Mouse (Mus musculus) CD4-positive helper T cell, adult 2 months (primary cell): Measurements from ENCODE around the gene Lrrc1.

Source experiments
- DNase-seq: peaks from one replicate; pipeline ENCODE4 v3.0.0-alpha.2; 2012; ENCODE audit warnings: low read depth, missing footprints, low spot score

The Lrrc1 gene

GRCm38 (mm10) chr9:77463861-77464260 lies 80.8 kb downstream of the Lrrc1 start:
- no peak for DNase-seq

GRCm38 (mm10) chr9:77463195-77463594 lies 81.5 kb downstream of the Lrrc1 start:
- peak; percentile 14 for DNase-seq

DNA sequence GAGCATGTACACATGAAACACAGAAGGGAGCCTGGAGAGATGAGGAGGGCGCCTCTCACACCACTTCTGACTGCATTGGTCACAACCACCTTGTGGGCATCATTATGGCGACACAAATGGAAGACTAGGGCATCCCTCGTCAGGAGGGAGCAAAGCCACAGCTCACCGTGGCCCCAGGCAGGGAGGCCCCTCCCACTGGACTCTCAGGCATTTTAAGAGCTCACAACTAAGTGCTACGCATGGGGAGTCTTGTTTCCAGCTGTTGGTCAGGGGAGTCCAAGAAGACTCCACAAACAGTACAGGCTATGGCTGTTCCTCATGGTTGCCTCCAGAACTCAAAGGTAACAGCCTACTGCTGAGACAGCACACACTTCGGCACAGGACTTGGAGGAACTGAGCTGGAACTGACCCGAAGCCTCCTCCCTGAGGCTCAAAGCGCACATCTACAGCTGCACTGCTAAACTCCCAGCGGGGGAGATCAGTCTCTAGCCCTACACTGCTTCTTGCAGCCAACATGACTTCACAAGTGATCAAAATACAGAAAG lies 83.2 kb downstream of the Lrrc1 start:
- no peak for DNase-seq

DNA sequence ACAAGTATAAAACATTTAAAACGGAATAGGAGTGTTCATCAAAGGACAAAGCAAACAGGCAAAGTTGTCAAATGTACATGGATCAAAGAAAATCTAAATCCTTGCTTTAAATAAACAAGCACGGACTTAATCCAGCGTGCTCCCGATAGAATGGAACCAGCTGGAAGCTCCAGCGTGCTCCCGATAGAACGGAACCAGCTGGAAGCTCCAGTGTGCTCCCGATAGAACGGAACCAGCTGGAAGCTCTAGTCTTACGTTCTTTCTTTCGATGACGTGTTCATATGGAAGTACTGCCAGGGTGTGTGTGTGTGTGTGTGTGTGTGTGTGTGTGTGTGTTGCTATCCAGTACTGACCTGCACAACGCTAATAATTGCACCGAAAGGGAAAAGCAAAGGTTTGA lies 84.3 kb downstream of the Lrrc1 start:
- DNase-seq, result no peak

DNA sequence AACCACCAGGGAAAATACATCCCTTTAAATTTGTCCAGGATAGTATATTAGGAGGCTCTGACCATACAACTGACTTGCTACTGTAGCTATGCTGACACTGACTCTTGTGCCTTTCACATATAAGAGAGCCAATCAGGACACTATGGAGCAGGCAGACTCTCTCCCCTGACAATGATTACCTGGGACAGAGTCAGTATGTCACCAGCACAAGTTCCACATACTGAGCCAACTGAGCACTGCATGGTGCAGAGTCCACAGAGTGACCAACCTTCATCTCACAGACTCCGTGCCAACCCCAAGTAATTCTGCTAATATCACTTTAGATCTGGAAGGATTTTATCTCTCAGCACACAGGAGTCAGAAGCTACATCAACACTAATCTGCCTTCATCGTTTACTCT lies 85.3 kb downstream of the Lrrc1 start:
- DNase-seq, result no peak

DNA sequence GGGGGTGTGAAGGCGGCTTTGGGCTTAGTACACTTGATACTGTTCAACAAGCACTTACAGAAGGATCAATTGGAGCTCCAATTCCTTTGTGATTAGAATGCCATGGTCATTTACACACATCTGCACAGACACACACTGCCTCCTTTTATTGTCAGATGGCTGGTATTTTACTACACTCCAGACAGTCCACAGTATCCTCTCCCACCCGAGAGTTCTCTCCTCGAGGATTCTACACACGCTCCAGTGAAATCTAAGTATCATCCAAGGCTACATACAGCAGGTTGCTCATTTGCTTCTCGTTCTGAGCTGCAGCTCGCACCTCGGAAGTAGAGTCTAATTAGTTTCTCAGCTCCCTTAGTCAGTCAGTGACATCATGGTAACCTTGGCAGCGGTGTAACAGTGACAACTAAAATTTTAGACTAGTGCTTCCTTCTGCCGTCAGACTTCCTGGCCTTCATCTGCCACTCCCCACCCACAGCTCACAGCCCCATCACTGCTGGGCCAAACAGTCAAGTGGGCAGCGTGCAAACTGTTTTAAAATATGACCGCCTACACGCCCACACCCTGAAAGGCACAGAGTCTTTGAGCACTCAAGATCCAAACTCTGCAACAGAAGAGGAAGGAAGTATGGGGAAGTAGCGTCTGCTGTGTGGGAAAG lies 88.4 kb downstream of the Lrrc1 start:
- peak; percentile 41 for DNase-seq

DNA sequence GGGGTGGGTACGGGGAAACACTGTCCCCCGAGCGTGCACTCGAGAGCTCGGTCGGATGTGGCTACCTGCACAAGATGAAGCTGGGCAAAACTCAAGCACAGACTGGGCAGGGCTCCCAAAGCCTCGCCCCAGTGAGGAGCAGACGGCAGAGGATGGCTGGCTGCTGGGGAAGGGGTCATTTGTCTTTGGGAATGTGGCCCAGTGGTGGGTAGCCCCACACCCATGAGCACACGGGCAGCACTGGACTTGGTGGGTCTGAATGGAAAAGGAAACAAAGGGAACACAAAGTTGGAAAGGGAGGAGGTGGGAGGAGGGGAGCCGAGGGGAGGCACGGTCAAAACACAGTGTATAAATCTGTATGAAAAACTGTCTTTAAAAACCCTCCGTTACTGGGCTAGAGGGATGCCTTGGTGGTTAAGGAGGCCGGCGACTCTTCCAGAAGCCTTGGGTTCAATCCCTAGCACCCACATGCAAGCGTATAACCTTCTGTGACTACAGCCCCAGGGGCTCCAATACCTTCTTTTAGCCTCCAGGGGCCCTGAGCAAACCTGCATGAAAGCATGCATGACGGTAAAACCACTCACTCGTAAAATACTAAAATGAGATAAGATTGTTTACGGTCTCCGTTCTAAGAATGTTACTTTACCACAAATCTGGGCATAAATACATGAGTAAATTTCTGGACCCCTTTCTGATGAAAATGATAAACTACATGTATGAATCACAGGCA lies 89.1 kb downstream of the Lrrc1 start:
- DNase-seq, result no peak

GRCm38 (mm10) chr9:77452046-77452807 lies 92.4 kb downstream of the Lrrc1 start:
- no peak for DNase-seq

DNA sequence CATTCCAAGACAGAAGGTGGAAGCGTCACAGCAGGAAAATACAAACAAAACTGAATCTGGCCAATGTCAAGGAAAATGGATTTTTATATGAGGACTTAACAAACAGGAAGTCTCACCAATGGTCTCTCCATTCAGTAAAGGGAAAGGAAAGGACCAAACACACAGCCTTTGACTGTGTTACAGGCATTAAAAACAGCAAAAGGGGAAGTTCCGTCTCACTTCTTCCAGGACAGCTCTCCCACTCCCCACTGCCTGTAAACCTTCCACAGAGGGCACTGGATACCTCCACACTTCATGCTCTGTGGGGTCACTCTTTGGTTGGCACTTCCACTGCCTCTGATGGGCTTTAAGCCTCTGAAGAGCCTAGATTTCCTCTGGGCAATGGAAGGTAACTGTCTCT lies 94.2 kb downstream of the Lrrc1 start:
- no peak for DNase-seq

- DNase-seq, result no peak
Measured at GRCm38 (mm10) chr9:77444876-77445275, 99.8 kb downstream of the Lrrc1 start.

- no peak for DNase-seq
Measured at GRCm38 (mm10) chr9:77439371-77439770, 105.3 kb downstream of the Lrrc1 start.

GRCm38 (mm10) chr9:77438836-77439271 lies 105.8 kb downstream of the Lrrc1 start:
- DNase-seq, result no peak

- no peak for DNase-seq
Measured at GRCm38 (mm10) chr9:77437131-77437530, 107.5 kb downstream of the Lrrc1 start.

- DNase-seq, result no peak
Measured at GRCm38 (mm10) chr9:77434965-77435364, 109.7 kb downstream of the Lrrc1 start.

GRCm38 (mm10) chr9:77433476-77433875 lies 111.2 kb downstream of the Lrrc1 start:
- DNase-seq, result no peak

GRCm38 (mm10) chr9:77432030-77432429 lies 112.6 kb downstream of the Lrrc1 start:
- no peak for DNase-seq

DNA sequence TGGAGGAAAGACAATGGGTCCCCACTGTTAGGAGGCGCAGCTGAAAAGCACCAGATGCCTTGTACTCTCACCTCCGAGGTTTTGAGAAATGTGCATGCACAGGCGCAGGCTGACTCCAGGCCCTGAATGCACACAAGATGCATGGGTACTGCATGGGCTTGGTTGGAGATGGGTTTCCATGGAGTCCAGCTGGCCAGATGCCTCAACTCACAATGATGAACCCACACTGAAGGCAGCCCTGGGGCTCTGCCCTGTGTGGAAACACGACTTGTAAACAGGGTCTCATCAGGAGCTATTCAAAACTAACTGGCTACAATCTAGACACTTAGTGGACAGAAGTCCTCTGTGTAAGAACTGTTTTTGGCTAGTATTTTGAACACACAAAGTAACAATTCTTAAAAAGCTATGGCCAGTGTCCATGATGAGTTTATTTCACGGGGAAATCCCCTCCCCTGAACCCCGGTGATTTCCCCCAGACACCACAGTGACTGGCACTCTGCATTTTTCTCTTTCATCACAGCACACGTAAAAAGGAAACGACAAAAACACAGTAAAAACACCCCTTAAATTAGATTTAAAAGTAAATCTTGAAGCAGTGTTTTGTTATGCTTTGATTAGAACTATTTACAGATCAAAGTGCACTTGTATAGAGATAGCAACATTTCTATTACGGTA lies 114.1 kb downstream of the Lrrc1 start:
- DNase-seq, result peak; percentile 50

DNA sequence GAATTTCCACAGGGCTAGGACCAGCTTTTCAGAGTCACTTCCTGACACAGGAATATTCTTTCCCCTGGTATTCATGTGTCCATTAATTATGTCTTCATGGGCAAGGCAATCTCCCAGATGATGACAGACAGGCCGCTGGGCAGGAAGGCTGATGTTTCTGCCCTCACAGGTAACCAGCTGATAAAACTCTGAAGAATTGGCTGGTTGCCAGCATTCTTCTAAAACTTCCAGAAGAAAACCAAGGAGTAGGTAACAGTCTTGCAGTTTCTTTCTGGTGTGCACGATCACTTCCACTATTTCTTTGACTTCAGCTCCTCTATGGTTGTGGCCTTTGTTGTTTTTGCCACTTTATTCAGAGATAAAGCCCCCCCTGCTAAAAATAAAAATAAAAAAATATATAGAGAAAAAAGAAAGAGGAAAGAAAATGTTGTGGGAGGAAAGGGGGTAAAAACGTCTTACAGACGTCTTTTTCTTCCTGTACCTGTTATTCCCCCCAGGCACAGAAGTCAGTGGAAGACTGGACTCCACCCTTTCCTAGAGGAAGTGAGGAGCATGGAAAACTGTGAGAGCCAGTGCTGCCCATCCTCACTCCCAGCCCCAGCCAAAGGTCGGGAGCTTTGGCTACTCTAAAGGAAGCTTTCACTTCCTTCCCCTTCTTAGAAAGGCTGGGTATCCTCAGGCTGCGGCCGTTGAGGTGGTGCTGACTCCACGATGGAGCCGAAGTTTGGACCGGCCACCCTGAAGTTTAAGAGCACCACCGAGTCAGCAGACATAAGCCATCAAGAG lies 115.2 kb downstream of the Lrrc1 start:
- no peak for DNase-seq

GRCm38 (mm10) chr9:77428748-77429140 lies 115.9 kb downstream of the Lrrc1 start:
- DNase-seq, result no peak

DNA sequence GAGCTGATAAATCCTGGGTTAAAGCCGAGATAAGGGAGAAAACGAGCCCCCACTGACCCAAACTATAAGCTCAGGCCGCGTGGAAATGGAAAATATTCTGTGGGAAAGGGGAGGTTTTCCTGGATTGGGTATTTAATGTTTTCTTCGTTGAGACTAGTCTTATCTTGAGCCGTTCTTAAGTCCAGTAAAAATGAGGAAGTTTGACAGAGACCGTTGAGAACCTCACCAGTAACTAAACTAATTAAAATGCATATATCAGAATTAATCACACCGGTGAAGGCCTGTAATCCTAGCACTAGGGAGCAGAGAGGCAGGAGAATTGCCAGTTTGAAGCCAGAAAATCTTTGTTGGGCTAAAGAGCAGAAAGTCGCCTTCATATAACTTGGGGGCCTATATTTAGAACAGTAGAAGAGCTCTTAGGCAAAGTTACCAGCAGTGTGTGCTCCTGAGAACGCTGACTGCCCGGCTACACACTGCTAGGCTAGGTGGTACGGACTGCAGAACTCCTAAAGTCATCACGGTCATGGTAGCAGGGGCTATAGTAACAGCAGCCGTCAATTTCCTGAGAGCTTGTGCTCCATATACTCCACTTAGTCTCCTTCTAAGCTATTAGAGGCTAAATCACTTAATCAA lies 116.4 kb downstream of the Lrrc1 start:
- no peak for DNase-seq
